Mouse (Mus musculus): ENCODE results near the gene Gm19684.
"Not testable (repeated sequence)": the region's sequence is repeated elsewhere in the genome, so short reads cannot be mapped to it uniquely, and the experiment has no call there.

DNA sequence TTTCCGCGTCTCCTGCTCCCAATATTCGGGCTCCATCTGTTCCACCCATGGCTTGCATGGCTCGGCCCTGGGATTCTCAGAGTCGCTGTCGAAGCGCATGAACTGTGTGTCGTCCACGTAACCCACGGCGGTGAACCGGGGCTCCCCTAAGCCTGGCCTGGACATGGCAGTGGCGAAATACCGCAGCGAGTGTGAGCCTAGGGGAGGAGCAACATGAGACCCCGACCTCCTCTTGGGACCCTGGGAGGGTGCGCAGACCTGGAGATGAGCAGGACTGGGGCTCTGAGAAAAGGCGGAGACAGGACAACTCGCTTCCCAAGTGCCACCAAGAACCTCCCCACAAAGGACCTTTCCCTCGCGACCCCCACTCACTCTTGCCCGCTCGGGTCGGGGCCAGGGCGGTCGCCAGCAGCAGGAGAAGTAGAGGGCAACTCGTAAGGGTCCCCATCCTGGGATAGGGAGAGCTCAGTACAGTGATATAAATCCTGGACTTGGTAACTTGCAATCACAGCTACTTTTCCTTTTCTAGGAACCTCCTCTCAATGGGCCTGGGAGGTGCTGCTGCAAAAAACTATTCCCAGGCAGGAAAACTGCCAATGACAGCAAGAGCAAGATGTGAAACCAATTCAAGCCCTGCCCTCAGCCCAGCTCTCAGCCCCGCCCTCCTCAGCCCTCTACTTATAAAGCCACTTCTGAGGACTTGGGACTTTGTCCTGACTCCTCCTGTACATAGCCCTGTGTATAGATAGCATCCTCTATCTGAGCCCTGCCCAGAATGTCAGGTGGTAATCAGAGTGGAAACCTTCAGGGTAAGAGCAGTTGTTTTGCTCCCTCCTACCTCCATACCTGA, 7.7 kb downstream of the Gm19684 start, which contains the start of gene Gm7030:
- TF ChIP-seq CTCF, EP300 (IDR thresholded peaks at IDR 0.05; ENCODE audit: low read depth): not testable (repeated sequence)
